26 mouse cellular contexts compared by ENCODE assay signal in genomic region chr6:55065903-55066302, GRCm38 (mm10).
"Had no signal": no experiment of that assay in that cellular context is flagged by ENCODE, and none has a peak within 500 bp of the region (broad histone marks: within the 10 kb centered on the region; RNA-seq: fewer than 3 reads in every experiment).

No protein-coding gene starts in this region.

- ATAC-seq: hindbrain, postnatal 0 days; intestine, embryonic 16.5 days had no signal

- H3K27ac ChIP-seq: heart, embryonic 10.5 days; heart, embryonic 13.5 days; heart, embryonic 15.5 days; hindbrain, embryonic 13.5 days; hindbrain, embryonic 15.5 days; hindbrain, postnatal 0 days; kidney, embryonic 15.5 days; layer of hippocampus, adult 2 months; left cerebral cortex, adult 2 months; limb, embryonic 10.5 days; limb, embryonic 12.5 days; liver, embryonic 13.5 days had no signal

- H3K4me2 ChIP-seq: heart, embryonic 13.5 days; heart, embryonic 15.5 days; hindbrain, embryonic 13.5 days; hindbrain, embryonic 15.5 days; kidney, embryonic 15.5 days; limb, embryonic 12.5 days; liver, embryonic 11.5 days; liver, embryonic 13.5 days had no signal

- H3K4me1 ChIP-seq: heart, embryonic 10.5 days; heart, embryonic 13.5 days; heart, embryonic 15.5 days; hindbrain, embryonic 13.5 days; hindbrain, embryonic 15.5 days; kidney, embryonic 15.5 days; limb, embryonic 12.5 days had no signal

- H3K27me3 ChIP-seq: heart, embryonic 13.5 days; heart, embryonic 15.5 days; hindbrain, embryonic 13.5 days; hindbrain, embryonic 15.5 days; kidney, embryonic 15.5 days; limb, embryonic 12.5 days; liver, embryonic 13.5 days had no signal

- H3K9me3 ChIP-seq: heart, embryonic 10.5 days; heart, embryonic 13.5 days; heart, embryonic 15.5 days; hindbrain, embryonic 13.5 days; hindbrain, embryonic 15.5 days; kidney, embryonic 15.5 days; limb, embryonic 10.5 days; limb, embryonic 12.5 days; liver, embryonic 13.5 days had no signal

- H3K4me3 ChIP-seq: heart, embryonic 10.5 days; heart, embryonic 13.5 days; heart, embryonic 15.5 days; hindbrain, embryonic 13.5 days; hindbrain, embryonic 15.5 days; kidney, embryonic 15.5 days; layer of hippocampus, adult 2 months; left cerebral cortex, adult 2 months; limb, embryonic 10.5 days; limb, embryonic 12.5 days; liver, embryonic 13.5 days had no signal

- DNase-seq: gastrocnemius, postnatal 14 days; gastrocnemius, postnatal 36 days; heart, adult 18-20 months; heart, postnatal 14 days; heart, postnatal 36 days; kidney, adult 11 months; kidney, adult 2 months; kidney, adult 9 months; kidney, postnatal 10 days; kidney, postnatal 25 days; kidney, postnatal 4 days; liver; liver, embryonic 13.5 days had no signal

- H3K9ac ChIP-seq: heart, embryonic 13.5 days; heart, embryonic 15.5 days; hindbrain, embryonic 13.5 days; hindbrain, embryonic 15.5 days; kidney, embryonic 15.5 days; limb, embryonic 12.5 days; liver, embryonic 13.5 days had no signal
